Mouse (Mus musculus) G1E (cell line): ENCODE data around the gene Intu. TPM values are rescaled to one million over a fixed set of nuclear protein-coding genes. Genes with fewer than 3 reads are reported as not detected.

Source experiments
- ATAC-seq: 2 replicates; pipeline ENCODE4 v1.8.0; 2016; ENCODE audit warnings: mild to moderate bottlenecking; ENCODE audit not compliant: insufficient number of reproducible peaks, poor library complexity, low FRiP score, severe bottlenecking; ENCODE audit errors: extremely low read depth
- DNase-seq: peaks from one replicate; pipeline ENCODE4 v3.0.0; 2012; ENCODE audit warnings: low spot score
- H3K27me3 ChIP-seq: 2 replicates; pipeline ENCODE4 v1.6.1; 2012; ENCODE audit warnings: mild to moderate bottlenecking, low read length, inconsistent platforms; ENCODE audit not compliant: insufficient read depth
- H3K36me3 ChIP-seq: replicated peaks from 2 replicates; pipeline ENCODE3; 2012; ENCODE audit warnings: mild to moderate bottlenecking, inconsistent platforms
- H3K4me1 ChIP-seq: 2 replicates; pipeline ENCODE4 v1.6.1; 2012; ENCODE audit warnings: low read depth, low read length, inconsistent platforms, mixed read lengths; ENCODE audit not compliant: insufficient read depth
- H3K4me3 ChIP-seq: 2 replicates; pipeline ENCODE4 v1.5.1; 2012; ENCODE audit warnings: low read depth, mild to moderate bottlenecking, inconsistent platforms, low read length, moderate library complexity, mixed read lengths
- H3K9me3 ChIP-seq: replicated peaks from 2 replicates; pipeline ENCODE4 v1.6.1; 2012; ENCODE audit warnings: inconsistent platforms
- CTCF ChIP-seq: IDR thresholded peaks from 2 replicates; pipeline ENCODE4 v1.5.1; 2012; ENCODE audit warnings: low read depth, low read length, inconsistent platforms, mixed read lengths
- GATA1 ChIP-seq: IDR thresholded peaks from 2 replicates; pipeline ENCODE4 v1.6.1; 2012; ENCODE audit warnings: borderline replicate concordance, low read length, inconsistent platforms, mixed read lengths
- GATA2 ChIP-seq: IDR thresholded peaks from 2 replicates; pipeline ENCODE4 v1.6.1; 2012; ENCODE audit warnings: low read depth, low read length, inconsistent platforms, borderline replicate concordance
- POLR2AphosphoS5 ChIP-seq: IDR thresholded peaks from 2 replicates; pipeline ENCODE4 v1.6.1; 2012; ENCODE audit warnings: low read depth, low read length, inconsistent platforms; ENCODE audit not compliant: insufficient replicate concordance
- TAL1 ChIP-seq: conservative IDR thresholded peaks from 2 replicates; pipeline ENCODE4 v1.6.1; 2012; ENCODE audit warnings: low read depth, low read length, inconsistent platforms, mixed read lengths
- polyA plus RNA-seq: library from polyadenylated mRNA; stranded (reverse); fragments of >175 nt; gene quantifications from 2 replicates; pipeline ENCODE4 v1.2.3, GENCODE M21; 2012
- total RNA-seq, 2 experiments: library from RNA; stranded (forward) in 1 of 2; stranded (reverse) in 1 of 2; fragments of 200-1000 nt in 1 of 2; fragments of >200 nt in 1 of 2; fragmentation: Nextera tagmentation in 1 of 2; gene quantifications; 2 replicates each; pipeline ENCODE4 v1.2.3; 2014 to 2017

The Intu gene
- total and polyA plus RNA-seq, 3 experiments = 1.2 to 10.9 (median 5.7) TPM

- H3K36me3 ChIP-seq = peaks cover 52% of the 10 kb centered on the region
- ATAC-seq (no peak), DNase-seq (no peak)
- no peaks in the 10 kb centered on the region for H3K9me3 ChIP-seq
- no peaks in the 10 kb centered on the region for H3K27me3 ChIP-seq
- no peak overlapping the region for H3K4me3 ChIP-seq
- TF ChIP-seq POLR2AphosphoS5 (no peak), TAL1 (no peak), GATA1 (no peak), CTCF (no peak), GATA2 (no peak)
- peaks cover 8% of the 10 kb centered on the region for H3K4me1 ChIP-seq
These were observed 124.5 kb downstream of the Intu start for GRCm38 (mm10) chr3:40655571-40655970.

- DNase-seq (no peak), ATAC-seq (no peak)
- Histone ChIP-seq H3K4me3 (no peak overlapping the region), H3K4me1 (peaks cover 8% of the 10 kb centered on the region), H3K9me3 (no peaks in the 10 kb centered on the region), H3K36me3 (peaks cover 52% of the 10 kb centered on the region), H3K27me3 (no peaks in the 10 kb centered on the region)
- TF ChIP-seq POLR2AphosphoS5 (no peak), GATA2 (no peak), GATA1 (no peak), TAL1 (no peak), CTCF (no peak)
These were observed 125.3 kb downstream of the Intu start for GRCm38 (mm10) chr3:40656339-40656738.

- Histone ChIP-seq H3K4me3 (no peak overlapping the region), H3K27me3 (no peaks in the 10 kb centered on the region), H3K36me3 (peaks cover 41% of the 10 kb centered on the region), H3K9me3 (no peaks in the 10 kb centered on the region), H3K4me1 (peaks cover 2% of the 10 kb centered on the region)
- ATAC-seq = no peak
- TF ChIP-seq GATA1 (no peak), POLR2AphosphoS5 (no peak), GATA2 (no peak), CTCF (no peak), TAL1 (no peak)
- DNase-seq = no peak
These were observed 129.1 kb downstream of the Intu start for GRCm38 (mm10) chr3:40660231-40660630.

GRCm38 (mm10) chr3:40666109-40666508 lies 135.0 kb downstream of the Intu start:
- H3K9me3 ChIP-seq = no peaks in the 10 kb centered on the region
- ATAC-seq (no peak), DNase-seq (no peak)
- peaks cover 4% of the 10 kb centered on the region for H3K4me1 ChIP-seq
- TF ChIP-seq GATA1 (no peak), CTCF (no peak), GATA2 (no peak), TAL1 (no peak), POLR2AphosphoS5 (no peak)
- no peak overlapping the region for H3K4me3 ChIP-seq
- no peaks in the 10 kb centered on the region for H3K27me3 ChIP-seq
- peaks cover 25% of the 10 kb centered on the region for H3K36me3 ChIP-seq

GRCm38 (mm10) chr3:40666861-40667719 lies 136.0 kb downstream of the Intu start:
- Histone ChIP-seq H3K4me3 (no peak overlapping the region), H3K9me3 (no peaks in the 10 kb centered on the region), H3K4me1 (peaks cover 4% of the 10 kb centered on the region), H3K36me3 (peaks cover 25% of the 10 kb centered on the region), H3K27me3 (no peaks in the 10 kb centered on the region)
- ATAC-seq (no peak), DNase-seq (no peak)
- no peak for TF ChIP-seq CTCF
- no peak for TF ChIP-seq POLR2AphosphoS5
- TF ChIP-seq GATA1 = no peak
- no peak for TF ChIP-seq TAL1
- no peak for TF ChIP-seq GATA2

GRCm38 (mm10) chr3:40668889-40669288 lies 137.8 kb downstream of the Intu start:
- ATAC-seq (peak; percentile 15; the same call in 1 of the 2 replicates), DNase-seq (no peak)
- Histone ChIP-seq H3K36me3 (peaks cover 27% of the 10 kb centered on the region), H3K4me3 (no peak overlapping the region), H3K9me3 (no peaks in the 10 kb centered on the region), H3K27me3 (no peaks in the 10 kb centered on the region), H3K4me1 (peaks cover 4% of the 10 kb centered on the region)
- TF ChIP-seq TAL1 (no peak), POLR2AphosphoS5 (no peak), GATA1 (no peak), CTCF (no peak), GATA2 (no peak)
